Mouse (Mus musculus) megakaryocyte progenitor cell, adult 5-6 weeks (primary cell): Measurements from ENCODE around the gene Trmt2a. TPM values are rescaled to one million over a fixed set of nuclear protein-coding genes. Genes with fewer than 3 reads are reported as not detected.

ENCODE experiments used
- ATAC-seq: replicated peaks from 2 replicates; pipeline ENCODE4 v1.8.0; 2016; ENCODE audit warnings: mild to moderate bottlenecking, moderate TSS enrichment, inconsistent platforms; ENCODE audit not compliant: poor library complexity
- total RNA-seq, 2 experiments: library from RNA; stranded (forward) in 1 of 2; stranded (reverse) in 1 of 2; fragments of 157-497, 149-512 nt in 1 of 2; fragments of 200-1000 nt in 1 of 2; gene quantifications; 2 replicates each; pipeline versions ENCODE4 v1.2.3 to v1.2.4; 2015 to 2017

Trmt2a gene
- 95.7 and 111 TPM in 2 replicates for total RNA-seq (2015)
- 86.1 and 95.9 TPM in 2 replicates for total RNA-seq (2017)

GRCm38 (mm10) chr16:18248433-18249363 is at the start of gene Trmt2a, which contains the start of gene Ranbp1:
Gene Trmt2a, plus strand, starts transcription at chr16:18248679.
Gene Ranbp1, minus strand, starts transcription at chr16:18248732.
- peak; percentile 75 for ATAC-seq

GRCm38 (mm10) chr16:18200062-18200461 is 48.4 kb upstream of the Trmt2a start:
- ATAC-seq = no peak

GRCm38 (mm10) chr16:18201620-18202019 is 46.9 kb upstream of the Trmt2a start:
- ATAC-seq = no peak

GRCm38 (mm10) chr16:18202061-18202460 is 46.4 kb upstream of the Trmt2a start:
- ATAC-seq = peak; percentile 72

- no peak for ATAC-seq
Measured at GRCm38 (mm10) chr16:18203430-18204091, 44.9 kb upstream of the Trmt2a start.

GRCm38 (mm10) chr16:18210701-18211416 is 37.6 kb upstream of the Trmt2a start:
- peak; percentile 88 for ATAC-seq

- ATAC-seq = peak; percentile 78
Measured at GRCm38 (mm10) chr16:18211417-18212171, 36.9 kb upstream of the Trmt2a start.

GRCm38 (mm10) chr16:18213689-18214088 is 34.8 kb upstream of the Trmt2a start:
- ATAC-seq = no peak

- ATAC-seq = no peak
Measured at GRCm38 (mm10) chr16:18214858-18215257, 33.6 kb upstream of the Trmt2a start.

- no peak for ATAC-seq
Measured at GRCm38 (mm10) chr16:18217579-18217978, 30.9 kb upstream of the Trmt2a start, which contains the start of gene Ccdc188. Gene Ccdc188, plus strand, starts transcription at chr16:18217879.

- ATAC-seq = no peak
Measured at GRCm38 (mm10) chr16:18218580-18218996, 29.9 kb upstream of the Trmt2a start.

GRCm38 (mm10) chr16:18220001-18220400 is 28.5 kb upstream of the Trmt2a start:
- peak; percentile 54 for ATAC-seq

- ATAC-seq = no peak
Measured at GRCm38 (mm10) chr16:18220856-18221542, 27.5 kb upstream of the Trmt2a start.

- no peak for ATAC-seq
Measured at GRCm38 (mm10) chr16:18221543-18221898, 27.0 kb upstream of the Trmt2a start.

GRCm38 (mm10) chr16:18222188-18222587 is 26.3 kb upstream of the Trmt2a start:
- no peak for ATAC-seq

- no peak for ATAC-seq
Measured at GRCm38 (mm10) chr16:18227187-18227586, 21.3 kb upstream of the Trmt2a start.

GRCm38 (mm10) chr16:18227897-18228422 is 20.5 kb upstream of the Trmt2a start:
- ATAC-seq = no peak

GRCm38 (mm10) chr16:18228856-18229255 is 19.6 kb upstream of the Trmt2a start:
- no peak for ATAC-seq

- no peak for ATAC-seq
Measured at GRCm38 (mm10) chr16:18229622-18230021, 18.9 kb upstream of the Trmt2a start.

- ATAC-seq = no peak
Measured at GRCm38 (mm10) chr16:18230617-18231016, 17.9 kb upstream of the Trmt2a start.
